Mouse (Mus musculus) erythroblast, embryonic 14.5 days (primary cell): ENCODE measurements around the gene A430005L14Rik.

Experiments used
- GATA1 ChIP-seq: IDR thresholded peaks from 2 replicates; pipeline ENCODE4 v1.6.1; 2012; ENCODE audit warnings: low read length, inconsistent platforms, mixed read lengths
- TAL1 ChIP-seq: IDR thresholded peaks from 3 replicates; pipeline ENCODE4 v1.6.1; 2012; ENCODE audit warnings: low read length, inconsistent platforms, mixed read lengths

GRCm38 (mm10) chr4:153975292-153975662, 18.2 kb downstream of the A430005L14Rik start:
- TF ChIP-seq GATA1: no peak
- TF ChIP-seq TAL1: no peak
